Mouse (Mus musculus): Measurements from ENCODE around the gene Gm21974.
A peak's percentile ranks its signal among the peaks of the same experiment; 100 is the strongest.
"Not testable (repeated sequence)": the region's sequence is repeated elsewhere in the genome, so short reads cannot be mapped to it uniquely, and the experiment has no call there.

Gm21974 gene

DNA sequence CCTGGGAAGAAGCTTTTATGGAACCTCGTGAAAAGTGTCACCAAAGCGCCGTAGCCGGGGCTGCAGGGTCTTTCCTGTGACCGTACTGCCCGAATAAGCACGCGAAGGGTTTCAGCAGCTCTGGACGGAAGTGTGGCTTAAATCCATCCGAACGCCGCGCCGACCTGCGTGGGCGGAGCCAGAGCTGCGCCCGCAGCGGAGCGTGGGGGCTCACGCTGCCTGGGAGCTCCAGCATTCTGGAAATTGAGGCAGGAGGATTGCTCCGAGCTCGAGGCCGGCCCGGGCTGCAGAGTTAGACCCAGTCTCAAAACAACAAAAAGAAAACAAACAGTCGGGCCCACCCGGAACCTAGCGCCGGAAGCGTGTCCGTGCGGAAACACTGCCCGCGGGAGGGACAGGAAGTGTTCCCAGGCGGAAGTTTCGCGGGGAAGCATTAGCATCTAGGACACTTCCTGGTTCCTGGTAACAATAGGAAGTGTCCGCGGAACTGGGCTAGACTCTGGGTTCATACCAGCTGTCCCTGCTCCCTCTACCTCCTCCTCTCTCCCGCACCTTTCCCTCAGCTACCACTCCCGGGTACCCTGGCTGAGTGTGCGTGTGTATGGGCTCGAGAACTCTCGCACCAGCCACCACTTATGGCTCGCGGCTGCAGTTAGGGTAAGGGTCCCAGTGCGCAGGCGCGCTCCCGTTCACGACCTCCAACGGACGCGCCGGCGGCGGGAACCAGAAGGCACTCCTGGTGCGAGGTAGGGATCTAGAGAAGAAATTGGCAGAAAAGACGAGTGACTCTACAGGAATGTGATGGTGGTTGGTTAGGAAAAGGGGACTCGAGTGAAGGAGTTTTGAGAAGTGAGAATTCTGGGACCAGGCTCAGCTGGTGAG is 18.5 kb downstream of the Gm21974 start, which contains the start of gene Zfp668:
Zfp668 (minus strand) TSS at position 362 of the 882 bp plus-strand sequence.
- DNase-seq (ENCODE audit: low spot score), result peak; percentile 97

GRCm38 (mm10) chr7:127876041-127876466 is 19.2 kb downstream of the Gm21974 start, which contains the start of gene Zfp646:
TSS of gene Zfp646 (plus strand) at chr7:127876221.
- peak; percentile 81 for DNase-seq (ENCODE audit: low spot score)

DNA sequence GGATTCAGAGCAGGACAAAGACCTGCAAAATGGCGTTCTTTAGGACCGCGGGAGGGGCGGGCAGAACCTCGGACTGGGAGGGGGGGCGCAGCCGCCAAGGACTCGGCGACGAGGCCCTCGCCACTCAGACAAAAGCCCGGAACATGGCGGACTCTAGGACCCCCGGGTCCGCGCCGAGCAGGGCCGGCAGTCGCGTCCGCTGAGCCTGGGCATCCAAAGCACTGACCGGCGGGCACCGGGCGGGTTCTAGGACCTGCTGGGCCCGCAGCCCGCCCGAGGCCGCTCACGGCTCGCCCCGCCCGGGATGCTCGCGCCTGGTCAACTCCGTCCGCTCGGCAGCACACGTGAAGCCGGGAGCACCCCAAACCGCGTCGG is 19.6 kb downstream of the Gm21974 start:
- DNase-seq (ENCODE audit: low spot score), result peak; percentile 95

DNA sequence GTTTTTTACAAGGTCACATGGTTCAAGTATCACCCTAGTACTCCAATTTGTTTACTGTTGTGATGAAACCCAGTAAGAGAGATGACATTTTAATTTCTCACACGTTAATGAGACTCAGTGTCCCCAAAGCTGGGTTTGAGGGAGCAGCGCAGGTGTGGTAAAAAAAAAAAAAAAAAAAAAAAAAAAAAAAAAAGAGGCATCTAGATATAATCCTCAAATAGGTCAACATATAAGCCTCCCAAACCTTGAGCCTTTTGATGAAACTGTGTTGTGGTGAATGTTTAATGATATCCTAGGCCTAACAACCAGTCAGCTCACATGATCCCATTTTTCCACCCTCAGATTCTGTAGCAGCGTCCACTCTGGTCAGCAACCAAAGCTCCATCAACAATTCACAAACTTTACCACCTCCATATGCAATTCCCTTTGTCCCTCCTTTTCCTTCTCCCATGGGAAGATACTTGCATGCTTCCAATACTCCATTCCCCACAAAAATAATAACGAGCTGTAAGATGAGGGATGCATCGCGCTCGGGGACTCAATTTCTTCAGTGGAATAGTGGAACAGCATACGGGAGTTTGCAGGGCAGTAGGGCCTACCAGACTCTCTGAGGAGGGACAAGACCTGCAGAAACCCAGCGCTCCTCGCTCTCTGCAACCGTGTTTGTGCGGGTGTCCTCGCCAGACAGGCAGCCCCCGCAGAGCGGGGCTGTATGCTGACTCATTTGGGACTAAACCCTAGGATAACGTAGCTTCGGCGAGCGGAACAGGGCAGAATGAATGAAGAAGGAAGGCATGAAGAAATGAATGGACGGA is 20.2 kb downstream of the Gm21974 start:
- no peak for DNase-seq (ENCODE audit: low spot score)

DNA sequence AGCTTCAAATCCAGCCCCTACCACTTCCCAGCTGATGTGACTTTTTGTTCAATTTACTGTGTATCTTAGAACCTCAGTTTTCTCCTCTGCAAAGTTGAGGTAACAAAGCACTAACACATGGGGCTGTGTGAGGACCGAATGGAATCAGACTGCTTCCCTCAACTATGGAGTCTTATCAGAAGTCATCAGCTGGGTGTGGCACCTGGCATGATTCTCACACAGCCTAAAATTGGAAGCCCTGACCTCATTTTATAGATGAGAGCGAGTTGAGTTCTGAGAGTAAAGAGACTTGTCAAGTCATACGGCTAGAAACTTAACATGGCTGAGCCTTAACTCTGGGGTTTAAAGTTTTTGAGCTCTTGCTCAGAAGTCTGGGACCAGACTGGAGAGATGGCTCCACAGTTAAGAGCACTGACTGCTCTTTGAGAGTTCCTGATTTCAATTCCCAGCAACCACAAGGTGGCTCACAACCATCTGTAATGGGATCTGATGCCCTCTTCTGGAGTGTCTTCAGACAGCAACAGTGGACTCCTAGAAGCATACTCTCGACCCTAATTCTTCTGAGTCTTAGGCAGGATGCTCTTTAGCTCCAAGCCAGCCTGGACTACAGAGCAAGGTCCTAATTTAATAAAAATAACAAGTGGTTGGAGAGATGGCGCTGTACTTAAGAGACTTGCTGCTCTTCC is 25.0 kb downstream of the Gm21974 start:
- no peak for DNase-seq (ENCODE audit: low spot score)

DNA sequence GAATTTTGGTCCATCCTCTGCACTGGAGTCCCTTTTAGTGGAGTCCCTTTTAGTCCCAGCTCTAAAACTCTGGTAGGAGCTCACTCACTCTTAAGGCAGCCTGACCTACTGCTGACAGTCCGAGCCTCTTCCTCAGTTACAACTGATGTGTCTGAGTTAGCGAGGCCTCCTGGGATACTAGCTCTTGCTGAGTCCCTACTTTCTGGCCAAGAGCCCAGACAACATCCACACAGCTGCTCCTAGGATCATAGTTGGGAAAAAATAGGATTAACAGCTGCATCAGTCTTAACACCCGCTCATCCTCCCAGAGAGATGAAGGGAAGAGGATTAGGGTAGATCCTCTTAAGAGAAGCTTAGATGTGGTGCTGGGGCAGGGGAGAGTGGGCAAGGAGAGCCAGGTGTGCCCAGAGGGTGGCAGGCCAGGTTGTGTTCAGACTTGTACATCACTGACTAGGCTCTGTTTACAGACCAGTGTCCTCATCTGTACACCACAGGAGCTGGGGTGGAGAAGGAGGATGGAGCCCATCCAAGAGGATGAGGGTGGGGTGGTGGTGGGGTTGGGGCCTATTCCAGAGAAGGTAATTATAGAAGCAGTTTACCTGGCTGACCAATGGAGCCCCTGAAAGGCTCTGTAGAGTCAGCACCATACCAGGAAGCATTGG is 26.0 kb downstream of the Gm21974 start:
- DNase-seq (ENCODE audit: low spot score), result no peak

- DNase-seq (ENCODE audit: low spot score), result no peak
These were observed 27.6 kb downstream of the Gm21974 start for GRCm38 (mm10) chr7:127867641-127868040.

DNA sequence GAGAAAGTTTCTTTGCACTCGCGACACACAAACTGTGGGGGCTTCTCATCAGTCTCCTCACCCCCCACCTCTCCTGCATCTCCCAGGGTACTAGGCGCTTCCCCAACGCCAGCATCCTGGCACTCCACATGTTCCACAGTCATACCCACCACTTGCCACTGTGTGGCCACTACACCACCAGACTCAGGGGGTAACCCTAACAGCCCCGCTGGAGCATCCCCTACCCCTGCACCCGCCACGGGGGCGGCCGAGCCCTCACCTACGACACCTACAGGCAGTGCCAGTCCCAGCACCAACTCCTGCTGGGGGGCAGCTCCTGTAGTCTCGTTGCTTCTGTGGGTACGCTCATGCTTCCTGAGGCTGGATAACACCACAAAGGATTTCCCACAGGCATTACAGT is 28.8 kb downstream of the Gm21974 start:
- DNase-seq (ENCODE audit: low spot score), result no peak

DNA sequence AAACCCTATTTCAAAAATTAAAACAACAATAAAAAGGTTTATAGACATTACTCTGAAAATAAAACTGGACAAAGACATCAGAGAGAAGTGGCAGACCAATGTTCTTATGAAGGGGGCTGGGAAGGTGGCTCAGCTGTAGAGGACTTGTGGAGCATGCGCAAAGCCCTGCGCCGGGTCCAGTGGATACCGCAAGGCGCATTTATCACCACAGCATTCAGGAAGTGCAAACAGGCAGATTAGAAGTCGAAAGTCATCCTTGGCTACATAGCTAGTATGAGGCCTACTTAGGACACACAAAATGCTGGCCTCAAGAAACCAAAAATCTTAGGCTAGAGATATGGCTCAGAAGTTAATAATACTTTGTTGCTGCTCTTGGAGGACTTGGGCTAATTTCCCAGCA is 37.0 kb downstream of the Gm21974 start:
- no peak for DNase-seq (ENCODE audit: low spot score)

- no peak for DNase-seq (ENCODE audit: low spot score)
These were observed 44.3 kb downstream of the Gm21974 start for GRCm38 (mm10) chr7:127850906-127851305.

- DNase-seq (ENCODE audit: low spot score), result no peak
These were observed 45.0 kb downstream of the Gm21974 start for GRCm38 (mm10) chr7:127849973-127850875.

- peak; percentile 90 for DNase-seq (ENCODE audit: low spot score)
These were observed 53.1 kb downstream of the Gm21974 start for GRCm38 (mm10) chr7:127842001-127842718.

GRCm38 (mm10) chr7:127841340-127842000 is 53.8 kb downstream of the Gm21974 start:
- peak; percentile 93 for DNase-seq (ENCODE audit: low spot score)

DNA sequence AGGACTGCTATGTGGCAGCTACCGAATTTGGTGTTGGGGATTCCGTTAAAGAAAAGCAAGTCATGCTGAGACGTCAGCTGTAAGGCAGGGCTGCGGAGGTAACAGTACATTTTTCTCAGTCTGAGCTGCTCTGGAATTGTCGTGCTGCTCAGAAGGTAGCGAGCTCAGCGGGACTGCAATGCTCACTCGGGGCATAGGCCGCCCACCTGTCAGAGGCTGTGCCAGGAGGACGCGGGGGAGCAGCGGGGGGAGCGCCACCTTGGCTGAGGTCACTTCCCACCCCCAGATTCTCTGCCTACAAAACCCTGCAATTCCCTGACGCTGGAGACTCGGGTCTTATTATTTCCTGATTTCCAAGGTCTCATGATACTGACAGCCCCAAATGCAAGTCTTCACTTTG is 54.4 kb downstream of the Gm21974 start:
- peak; percentile 16 for DNase-seq (ENCODE audit: low spot score)

- not testable (repeated sequence) for DNase-seq (ENCODE audit: low spot score)
These were observed 55.2 kb downstream of the Gm21974 start for GRCm38 (mm10) chr7:127840031-127840430.

GRCm38 (mm10) chr7:127837878-127838277 is 57.4 kb downstream of the Gm21974 start:
- not testable (repeated sequence) for DNase-seq (ENCODE audit: low spot score)

- no peak for DNase-seq (ENCODE audit: low spot score)
These were observed 57.8 kb downstream of the Gm21974 start for GRCm38 (mm10) chr7:127837473-127837872.

Data from embryo, embryonic 10 days (tissue).